8 mouse cellular contexts compared by ENCODE assay signal in the genomic region with DNA sequence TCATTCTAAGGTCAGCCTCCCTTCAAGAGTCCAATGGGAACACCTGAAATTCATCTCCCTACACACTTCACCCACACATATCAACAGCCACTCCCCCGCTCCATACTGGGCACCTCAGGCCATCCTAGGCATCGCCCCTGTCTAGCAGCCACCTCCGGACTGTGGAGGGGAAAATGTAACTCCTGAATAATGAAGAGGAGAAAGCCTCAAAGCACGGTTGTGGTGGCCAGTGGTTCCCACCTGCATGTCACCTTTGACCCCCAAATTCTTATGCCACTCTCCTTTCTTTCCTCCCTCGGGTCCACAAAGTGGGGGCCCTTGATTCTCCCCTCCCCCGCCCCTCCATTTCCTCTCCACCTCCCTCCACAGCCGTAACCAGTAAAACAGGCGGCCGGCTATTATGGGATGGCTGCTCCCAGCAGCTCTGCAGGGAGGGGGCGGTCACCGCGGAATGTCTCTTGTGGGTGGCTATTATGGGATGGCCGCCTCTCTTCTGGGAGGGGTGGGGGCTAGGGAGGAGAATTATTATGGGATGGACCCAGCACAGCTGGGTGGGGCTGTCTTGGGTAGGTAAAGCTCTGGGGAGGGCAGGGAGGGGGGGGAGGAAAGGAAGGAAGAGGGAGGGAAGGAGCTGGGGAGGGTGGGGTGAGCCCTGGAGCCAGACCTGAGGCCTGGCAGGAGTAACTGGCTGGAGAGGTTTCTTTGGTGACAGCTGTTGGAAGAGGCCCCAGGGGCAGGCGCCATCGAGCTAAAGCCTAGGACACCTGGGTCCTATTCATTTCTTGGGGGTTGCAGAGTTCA. TPM values are rescaled to one million over a fixed set of nuclear protein-coding genes. Genes with fewer than 3 reads are reported as not detected.
DNase-seq lines count a peak whose midpoint lies in the region; ATAC-seq and TF ChIP-seq lines count a peak whose summit lies in the region.

No protein-coding gene starts in this region.

- TF ChIP-seq CTCF in forebrain, postnatal 0 days (IDR thresholded peaks at IDR 0.05; ENCODE audit: low read depth) = no peak
- TF ChIP-seq CTCF in liver, postnatal 0 days (IDR thresholded peaks at IDR 0.05; ENCODE audit: low read depth) = no peak

- peak overlapping the region; percentile 18; the same call in 1 of the 2 replicates for H3K4me3 ChIP-seq in forebrain, postnatal 0 days (ENCODE audit: low read depth, low read length)
- peak overlapping the region; percentile 30 for H3K4me3 ChIP-seq in liver, postnatal 0 days (ENCODE audit: low read depth, low read length)
- H3K4me3 ChIP-seq in neural tube, embryonic 14.5 days (ENCODE audit: low read depth, low read length) = no peak overlapping the region

- WGBS in forebrain, postnatal 0 days = 2% methylated on average over 15 of the region's 15 CpGs
- WGBS in liver, postnatal 0 days (ENCODE audit: insufficient replicate concordance) = 4% methylated on average over 15 of the region's 15 CpGs
- 3% methylated on average over 15 of the region's 15 CpGs for WGBS in neural tube, embryonic 14.5 days

- 0 out of 2 replicates have a peak, but pooled peaks have one; percentile 1 for TF ChIP-seq EP300 in liver, postnatal 0 days (IDR thresholded peaks at IDR 0.05; ENCODE audit: low read depth)

- H3K27me3 ChIP-seq in forebrain, postnatal 0 days (ENCODE audit: insufficient read depth, low read length) = no peaks in the 10 kb centered on the region
- H3K27me3 ChIP-seq in liver, postnatal 0 days (ENCODE audit: insufficient read depth, low read length) = no peaks in the 10 kb centered on the region
- H3K27me3 ChIP-seq in neural tube, embryonic 14.5 days (ENCODE audit: control insufficient read depth, insufficient read depth, low read length) = no peaks in the 10 kb centered on the region

- intact Hi-C loops in heart, postnatal 25 days (cut with DNase I) = loop anchor here (10.0 kb wide), 1 partner anchor 85 kb away; the partner anchor contains the start of gene Zfp384

- H3K27ac ChIP-seq in forebrain, postnatal 0 days (ENCODE audit: low read depth, low read length) = peak overlapping the region; percentile 94
- peak overlapping the region; percentile 86 for H3K27ac ChIP-seq in liver, postnatal 0 days (ENCODE audit: low read depth)
- peak overlapping the region; percentile 92 for H3K27ac ChIP-seq in neural tube, embryonic 14.5 days (ENCODE audit: low read depth, low read length)

- H3K9me3 ChIP-seq in forebrain, postnatal 0 days (ENCODE audit: low read length) = no peaks in the 10 kb centered on the region
- no peaks in the 10 kb centered on the region for H3K9me3 ChIP-seq in liver, postnatal 0 days (ENCODE audit: low read length)
- no peaks in the 10 kb centered on the region for H3K9me3 ChIP-seq in neural tube, embryonic 14.5 days (ENCODE audit: control insufficient read depth, low read length)

- H3K9ac ChIP-seq in forebrain, postnatal 0 days = peak overlapping the region; percentile 55
- H3K9ac ChIP-seq in liver, postnatal 0 days (replicated peaks) = peak overlapping the region; percentile 51
- H3K9ac ChIP-seq in neural tube, embryonic 14.5 days (replicated peaks; ENCODE audit: low read depth, low read length) = peak overlapping the region; percentile 37; the same call in 1 of the 2 replicates

- peak overlapping the region; percentile 53 for H3K4me2 ChIP-seq in forebrain, postnatal 0 days (ENCODE audit: low read depth)
- H3K4me2 ChIP-seq in liver, postnatal 0 days (ENCODE audit: low read depth, low read length) = peak overlapping the region; percentile 68
- H3K4me2 ChIP-seq in neural tube, embryonic 14.5 days (ENCODE audit: low read depth, low read length) = peak overlapping the region; percentile 44

- peak; percentile 79 for DNase-seq in MEL-GATA-1-ER (ENCODE audit: extremely low read depth, low read depth)
- DNase-seq in cerebellum, adult 8-10 months = peak; percentile 73
- DNase-seq in forebrain, postnatal 0 days = peak; percentile 88
- DNase-seq in heart, postnatal 25 days (ENCODE audit: low spot score) = peak; percentile 79
- DNase-seq in layer of hippocampus, adult 18-20 months (ENCODE audit: low spot score in 2 of 2) = peak; percentile 82 to 88
- DNase-seq in liver, postnatal 0 days = peak; percentile 70
- DNase-seq in thymus, postnatal 14 days = peak; percentile 86

- peak; percentile 65 for ATAC-seq in forebrain, postnatal 0 days
- peak; percentile 57 for ATAC-seq in liver, postnatal 0 days
- ATAC-seq in neural tube, embryonic 14.5 days (ENCODE audit: low read depth) = peak; percentile 76

- no peaks in the 10 kb centered on the region for H3K36me3 ChIP-seq in forebrain, postnatal 0 days (ENCODE audit: insufficient read depth)
- no peaks in the 10 kb centered on the region for H3K36me3 ChIP-seq in liver, postnatal 0 days (replicated peaks; ENCODE audit: insufficient read depth, low read length)
- no peaks in the 10 kb centered on the region for H3K36me3 ChIP-seq in neural tube, embryonic 14.5 days (ENCODE audit: control insufficient read depth, insufficient read depth, low read length)

- peaks cover 21% of the 10 kb centered on the region for H3K4me1 ChIP-seq in forebrain, postnatal 0 days (ENCODE audit: insufficient read depth)
- H3K4me1 ChIP-seq in liver, postnatal 0 days (ENCODE audit: insufficient read depth) = peaks cover 30% of the 10 kb centered on the region
- H3K4me1 ChIP-seq in neural tube, embryonic 14.5 days (ENCODE audit: control insufficient read depth, insufficient read depth, low read length) = peaks cover 20% of the 10 kb centered on the region

RNA-seq across cellular contexts. Expression of gene Chd4, which starts 6.1 kb away (rescaled TPM):
- 121 and 141 TPM in 2 replicates for total RNA-seq in forebrain, postnatal 0 days (2014; rRNA removed)
- polyA plus RNA-seq in forebrain, postnatal 0 days (2015; fragmentation: Nextera tagmentation; extraction: Ambion mirVana) = 53.3 and 72.6 TPM in 2 replicates
- 100 to 1,000 TPM; 111 to 116 TPM for total RNA-seq in heart, postnatal 25 days (2021)
- total RNA-seq in layer of hippocampus, adult 18-20 months (2021) = 100 to 1,000 TPM; 153 to 176 TPM
- 20.0 and 24.5 TPM in 2 replicates for polyA plus RNA-seq in liver, postnatal 0 days (2015; fragmentation: Nextera tagmentation; extraction: Ambion mirVana)
- 72.1 and 82.2 TPM in 2 replicates for polyA plus RNA-seq in neural tube, embryonic 14.5 days (2014; fragmentation: Nextera tagmentation; extraction: Ambion mirVana)

RNA-seq across cellular contexts. Expression of gene Lpar5, which starts 22.0 kb away (rescaled TPM):
- total RNA-seq in forebrain, postnatal 0 days (2014; rRNA removed) = 0.38 and 0.71 TPM in 2 replicates
- 0.59 and 0.61 TPM in 2 replicates for polyA plus RNA-seq in forebrain, postnatal 0 days (2015; fragmentation: Nextera tagmentation; extraction: Ambion mirVana)
- not detected for total RNA-seq in heart, postnatal 25 days (2021)
- under 1 TPM; 0.56 to 0.87 TPM for total RNA-seq in layer of hippocampus, adult 18-20 months (2021)
- 0.57 and 0.85 TPM in 2 replicates for polyA plus RNA-seq in liver, postnatal 0 days (2015; fragmentation: Nextera tagmentation; extraction: Ambion mirVana)
- 0.70 and 0.91 TPM in 2 replicates for polyA plus RNA-seq in neural tube, embryonic 14.5 days (2014; fragmentation: Nextera tagmentation; extraction: Ambion mirVana)

RNA-seq across cellular contexts. Expression of gene Acrbp, which starts 40.2 kb away (rescaled TPM):
- total RNA-seq in forebrain, postnatal 0 days (2014; rRNA removed) = 11.3 and 12.2 TPM in 2 replicates
- polyA plus RNA-seq in forebrain, postnatal 0 days (2015; fragmentation: Nextera tagmentation; extraction: Ambion mirVana) = 11.4 and 13.8 TPM in 2 replicates
- 1 to 10 TPM; 2.5 to 4.1 TPM for total RNA-seq in heart, postnatal 25 days (2021)
- total RNA-seq in layer of hippocampus, adult 18-20 months (2021) = 10 to 100 TPM; 15.7 to 17.7 TPM
- polyA plus RNA-seq in liver, postnatal 0 days (2015; fragmentation: Nextera tagmentation; extraction: Ambion mirVana) = 1.3 and 2.0 TPM in 2 replicates
- 16.8 and 19.8 TPM in 2 replicates for polyA plus RNA-seq in neural tube, embryonic 14.5 days (2014; fragmentation: Nextera tagmentation; extraction: Ambion mirVana)

RNA-seq across cellular contexts. Expression of gene Nop2, which starts 42.0 kb away (rescaled TPM):
- total RNA-seq in forebrain, postnatal 0 days (2014; rRNA removed) = 47.2 and 56.0 TPM in 2 replicates
- polyA plus RNA-seq in forebrain, postnatal 0 days (2015; fragmentation: Nextera tagmentation; extraction: Ambion mirVana) = 39.6 and 43.5 TPM in 2 replicates
- total RNA-seq in heart, postnatal 25 days (2021) = 10 to 100 TPM; 19.4 to 20.0 TPM
- 10 to 100 TPM; 31.3 to 32.4 TPM for total RNA-seq in layer of hippocampus, adult 18-20 months (2021)
- polyA plus RNA-seq in liver, postnatal 0 days (2015; fragmentation: Nextera tagmentation; extraction: Ambion mirVana) = 23.2 and 24.8 TPM in 2 replicates
- 45.0 and 49.6 TPM in 2 replicates for polyA plus RNA-seq in neural tube, embryonic 14.5 days (2014; fragmentation: Nextera tagmentation; extraction: Ambion mirVana)

RNA-seq across cellular contexts. Expression of gene Ing4, which starts 50.2 kb away (rescaled TPM):
- 83.4 and 103 TPM in 2 replicates for total RNA-seq in forebrain, postnatal 0 days (2014; rRNA removed)
- polyA plus RNA-seq in forebrain, postnatal 0 days (2015; fragmentation: Nextera tagmentation; extraction: Ambion mirVana) = 102 and 111 TPM in 2 replicates
- total RNA-seq in heart, postnatal 25 days (2021) = 10 to 100 TPM; 35.0 to 35.6 TPM
- total RNA-seq in layer of hippocampus, adult 18-20 months (2021) = 10 to 100 TPM; 54.1 to 54.6 TPM
- polyA plus RNA-seq in liver, postnatal 0 days (2015; fragmentation: Nextera tagmentation; extraction: Ambion mirVana) = 23.8 and 24.3 TPM in 2 replicates
- polyA plus RNA-seq in neural tube, embryonic 14.5 days (2014; fragmentation: Nextera tagmentation; extraction: Ambion mirVana) = 105 and 116 TPM in 2 replicates
